Mouse (Mus musculus): ENCODE data around the gene Rogdi.

GRCm38 (mm10) chr16:5010371-5010935, 2.9 kb downstream of the Rogdi start:
- TF ChIP-seq EP300 (IDR thresholded peaks at IDR 0.05) (no peak), CTCF (IDR thresholded peaks at IDR 0.05) (no peak)
